Mouse (Mus musculus) sigmoid colon, adult 10 weeks (tissue): Measurements from ENCODE around the gene Hoxb1. TPM values are rescaled to one million over a fixed set of nuclear protein-coding genes. Genes with fewer than 3 reads are reported as not detected.

Experiments used
- polyA plus RNA-seq: library from polyadenylated mRNA; stranded (reverse); fragments of 350-450 nt; fragmentation: Illumina TruSeq; extraction: RNeasy Lipid Tissue Mini Kit (QIAGEN cat#74804); gene quantifications from one replicate; pipeline ENCODE4 v1.2.3, GENCODE M21; 2014; ENCODE audit warnings: low read depth, low replicate concordance

The Hoxb1 gene
- not detected for polyA plus RNA-seq

GRCm38 (mm10) chr11:96365441-96366091 is at the start of gene Hoxb1:
Hoxb1 (plus strand) TSS chr11:96365752.

GRCm38 (mm10) chr11:96317608-96318367 is 47.8 kb upstream of the Hoxb1 start, which contains the start of gene Hoxb4:
Hoxb4 (plus strand) TSS chr11:96318267.

GRCm38 (mm10) chr11:96323154-96323553 is 42.4 kb upstream of the Hoxb1 start, which contains the start of gene Hoxb3:
Hoxb3 (plus strand) TSS chr11:96323326.

GRCm38 (mm10) chr11:96350341-96350624 is 15.3 kb upstream of the Hoxb1 start, which contains the start of gene Hoxb2:
Hoxb2 (plus strand) TSS chr11:96350525.

Other genes starting within 250 kb of the Hoxb1 start
- 24.0 TPM for gene Ttll6, start 232.0 kb upstream of the Hoxb1 start, polyA plus RNA-seq
- 39.6 TPM for gene Hoxb13, start 171.4 kb upstream of the Hoxb1 start, polyA plus RNA-seq
- gene Hoxb9, start 94.3 kb upstream of the Hoxb1 start, polyA plus RNA-seq = 92.7 TPM
- 0.25 TPM for gene Hoxb8, start 83.8 kb upstream of the Hoxb1 start, polyA plus RNA-seq
- gene Hoxb7, start 79.1 kb upstream of the Hoxb1 start, polyA plus RNA-seq = 2.6 TPM
- 2.7 TPM for gene Hoxb6, start 73.3 kb upstream of the Hoxb1 start, polyA plus RNA-seq
- gene Hoxb5, start 62.4 kb upstream of the Hoxb1 start, polyA plus RNA-seq = 2.6 TPM
- gene Hoxb4, start 47.5 kb upstream of the Hoxb1 start, polyA plus RNA-seq = 2.0 TPM
- gene Hoxb3, start 42.4 kb upstream of the Hoxb1 start, polyA plus RNA-seq = 5.5 TPM
- 2.6 TPM for gene Hoxb2, start 15.2 kb upstream of the Hoxb1 start, polyA plus RNA-seq
- 0.95 TPM for gene Skap1, start 98.8 kb downstream of the Hoxb1 start, polyA plus RNA-seq